Mouse (Mus musculus): Measurements from ENCODE around the gene Zfp507. TPM values are rescaled to one million over a fixed set of nuclear protein-coding genes. Genes with fewer than 3 reads are reported as not detected.

Gene Zfp507
- polyA plus RNA-seq (2015; fragmentation: Nextera tagmentation; extraction: Ambion mirVana): 3.2 and 3.8 TPM in 2 replicates

GRCm38 (mm10) chr7:35802906-35803595 lies at the start of gene Zfp507:
Zfp507 (minus strand) TSS chr7:35803003.
- H3K9me3 ChIP-seq (ENCODE audit: low read length): 0 out of 2 replicates have a peak, but pooled peaks cover 3% of the 10 kb centered on the region
- peak within 1 kb of the TSS; percentile 92 for H3K9ac ChIP-seq (replicated peaks)
- H3K4me1 ChIP-seq (ENCODE audit: insufficient read depth): peaks cover 10% of the 10 kb centered on the region; the same call in 1 of the 2 replicates
- no peaks in the 10 kb centered on the region for H3K27me3 ChIP-seq (ENCODE audit: insufficient read depth, low read length)
- peaks cover 24% of the 10 kb centered on the region for H3K36me3 ChIP-seq (replicated peaks; ENCODE audit: insufficient read depth, low read length)
- H3K4me3 ChIP-seq (ENCODE audit: low read depth, low read length): peak within 1 kb of the TSS; percentile 83
- H3K27ac ChIP-seq (ENCODE audit: low read depth): peak within 1 kb of the TSS; percentile 90
- ATAC-seq (peak; percentile 95), DNase-seq (peak; percentile 92)
- TF ChIP-seq EP300 (IDR thresholded peaks at IDR 0.05; ENCODE audit: low read depth): no peak
- TF ChIP-seq CTCF (IDR thresholded peaks at IDR 0.05; ENCODE audit: low read depth): no peak
- H3K4me2 ChIP-seq (ENCODE audit: low read depth, low read length): peak within 1 kb of the TSS; percentile 98
- WGBS (ENCODE audit: insufficient replicate concordance): 27% methylated on average over 21 of the region's 26 CpGs

DNA sequence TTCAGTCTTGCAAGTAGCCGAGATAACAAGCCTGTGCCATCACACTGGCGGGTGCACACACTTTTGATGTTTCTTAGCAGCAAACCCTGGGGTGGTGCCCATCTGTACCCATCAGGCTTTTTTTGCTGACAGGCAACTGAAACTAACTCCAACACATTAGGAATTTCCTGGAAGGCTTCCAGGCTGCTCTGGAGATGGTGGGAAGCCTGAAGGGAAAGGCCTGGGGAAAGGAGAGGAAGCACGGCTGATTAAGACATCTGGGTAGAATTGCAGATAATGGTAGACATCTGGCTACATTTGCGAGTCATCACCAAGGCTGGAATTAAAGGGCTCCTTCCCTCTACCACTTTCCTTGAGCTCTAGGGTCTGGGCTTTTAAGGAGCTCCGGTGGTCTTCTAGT lies 47.6 kb upstream of the Zfp507 start:
- no peak for DNase-seq
- ATAC-seq: no peak
- Histone ChIP-seq H3K4me3 (ENCODE audit: low read depth, low read length) (no peak overlapping the region), H3K4me1 (ENCODE audit: insufficient read depth) (no peaks in the 10 kb centered on the region), H3K27me3 (ENCODE audit: insufficient read depth, low read length) (no peaks in the 10 kb centered on the region), H3K9ac (replicated peaks) (no peak overlapping the region), H3K36me3 (replicated peaks; ENCODE audit: insufficient read depth, low read length) (no peaks in the 10 kb centered on the region), H3K9me3 (ENCODE audit: low read length) (no peaks in the 10 kb centered on the region), H3K4me2 (ENCODE audit: low read depth, low read length) (no peak overlapping the region), H3K27ac (ENCODE audit: low read depth) (no peak overlapping the region)
- TF ChIP-seq CTCF (IDR thresholded peaks at IDR 0.05; ENCODE audit: low read depth) (no peak), EP300 (IDR thresholded peaks at IDR 0.05; ENCODE audit: low read depth) (no peak)
- WGBS (ENCODE audit: insufficient replicate concordance): 61% methylated on average over 5 of the region's 5 CpGs

DNA sequence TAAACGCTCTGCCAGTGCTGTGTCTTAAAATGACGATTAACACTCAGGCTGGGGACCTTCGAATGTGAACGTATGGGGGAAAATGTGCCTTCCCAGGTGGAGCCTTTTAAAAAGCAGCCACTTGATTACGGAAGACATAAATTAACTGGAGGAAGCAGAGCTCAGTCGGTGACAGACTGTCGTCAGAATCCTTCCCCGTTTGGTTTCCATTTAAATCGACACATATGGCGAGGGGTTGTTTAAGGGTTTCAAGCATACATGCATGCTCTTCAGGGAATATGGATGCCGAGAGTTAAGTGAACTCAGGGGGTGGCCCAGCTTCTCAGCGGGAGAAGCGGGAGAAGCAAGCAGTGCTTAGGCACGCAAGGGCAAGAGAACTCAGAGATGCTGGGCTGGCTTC lies 45.7 kb upstream of the Zfp507 start:
- ATAC-seq: no peak
- Histone ChIP-seq H3K9me3 (ENCODE audit: low read length) (no peaks in the 10 kb centered on the region), H3K36me3 (replicated peaks; ENCODE audit: insufficient read depth, low read length) (no peaks in the 10 kb centered on the region), H3K4me2 (ENCODE audit: low read depth, low read length) (no peak overlapping the region), H3K9ac (replicated peaks) (no peak overlapping the region), H3K4me1 (ENCODE audit: insufficient read depth) (no peaks in the 10 kb centered on the region), H3K27ac (ENCODE audit: low read depth) (no peak overlapping the region), H3K27me3 (ENCODE audit: insufficient read depth, low read length) (no peaks in the 10 kb centered on the region), H3K4me3 (ENCODE audit: low read depth, low read length) (no peak overlapping the region)
- TF ChIP-seq CTCF (IDR thresholded peaks at IDR 0.05; ENCODE audit: low read depth) (no peak), EP300 (IDR thresholded peaks at IDR 0.05; ENCODE audit: low read depth) (no peak)
- WGBS (ENCODE audit: insufficient replicate concordance): 52% methylated on average over 14 of the region's 14 CpGs
- DNase-seq: no peak

GRCm38 (mm10) chr7:35840504-35840903 lies 37.7 kb upstream of the Zfp507 start:
- no peaks in the 10 kb centered on the region for H3K9me3 ChIP-seq (ENCODE audit: low read length)
- H3K4me2 ChIP-seq (ENCODE audit: low read depth, low read length): no peak overlapping the region
- DNase-seq (no peak), ATAC-seq (no peak)
- no peak overlapping the region for H3K9ac ChIP-seq (replicated peaks)
- 0 out of 2 replicates have a peak, but pooled peaks cover 3% of the 10 kb centered on the region for H3K4me1 ChIP-seq (ENCODE audit: insufficient read depth)
- H3K27me3 ChIP-seq (ENCODE audit: insufficient read depth, low read length): no peaks in the 10 kb centered on the region
- TF ChIP-seq EP300 (IDR thresholded peaks at IDR 0.05; ENCODE audit: low read depth) (no peak), CTCF (IDR thresholded peaks at IDR 0.05; ENCODE audit: low read depth) (no peak)
- no peak overlapping the region for H3K27ac ChIP-seq (ENCODE audit: low read depth)
- H3K4me3 ChIP-seq (ENCODE audit: low read depth, low read length): no peak overlapping the region
- no peaks in the 10 kb centered on the region for H3K36me3 ChIP-seq (replicated peaks; ENCODE audit: insufficient read depth, low read length)
- WGBS (ENCODE audit: insufficient replicate concordance): 31% methylated on average over 4 of the region's 4 CpGs

GRCm38 (mm10) chr7:35836851-35837250 lies 34.0 kb upstream of the Zfp507 start:
- Histone ChIP-seq H3K36me3 (replicated peaks; ENCODE audit: insufficient read depth, low read length) (no peaks in the 10 kb centered on the region), H3K4me2 (ENCODE audit: low read depth, low read length) (peak overlapping the region; percentile 53; the same call in 1 of the 2 replicates), H3K9me3 (ENCODE audit: low read length) (no peaks in the 10 kb centered on the region), H3K27me3 (ENCODE audit: insufficient read depth, low read length) (no peaks in the 10 kb centered on the region), H3K27ac (ENCODE audit: low read depth) (peak overlapping the region; percentile 93), H3K9ac (replicated peaks) (0 out of 2 replicates have a peak overlapping the region, but pooled peaks have one; percentile 38), H3K4me3 (ENCODE audit: low read depth, low read length) (no peak overlapping the region), H3K4me1 (ENCODE audit: insufficient read depth) (0 out of 2 replicates have a peak, but pooled peaks cover 3% of the 10 kb centered on the region)
- ATAC-seq: peak; percentile 96
- DNase-seq: peak; percentile 76
- TF ChIP-seq EP300 (IDR thresholded peaks at IDR 0.05; ENCODE audit: low read depth) (peak; percentile 57; the same call in 1 of the 2 replicates), CTCF (IDR thresholded peaks at IDR 0.05; ENCODE audit: low read depth) (no peak)
- 35% methylated on average over 19 of the region's 19 CpGs for WGBS (ENCODE audit: insufficient replicate concordance)

DNA sequence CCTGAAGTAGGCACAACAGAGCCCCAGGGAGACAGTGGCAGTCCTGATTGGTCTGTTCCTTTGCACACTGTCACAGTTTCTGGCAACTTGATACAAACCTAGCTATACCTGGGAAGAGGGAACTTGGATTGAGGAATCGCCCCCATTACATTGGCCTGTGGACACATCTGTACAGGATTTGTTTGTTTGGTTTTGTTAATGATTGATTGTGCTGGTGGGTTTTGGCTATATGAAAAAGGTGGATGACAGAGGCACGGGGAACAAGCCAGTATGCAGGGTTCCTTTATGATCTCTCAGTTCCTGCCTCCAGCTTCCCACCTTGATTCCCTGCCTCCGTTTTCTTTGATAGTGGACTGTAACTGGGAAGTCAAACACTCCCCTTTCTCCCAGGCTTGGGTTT lies 33.6 kb upstream of the Zfp507 start:
- 47% methylated on average over 3 of the region's 3 CpGs for WGBS (ENCODE audit: insufficient replicate concordance)
- no peaks in the 10 kb centered on the region for H3K27me3 ChIP-seq (ENCODE audit: insufficient read depth, low read length)
- TF ChIP-seq CTCF (IDR thresholded peaks at IDR 0.05; ENCODE audit: low read depth) (no peak), EP300 (IDR thresholded peaks at IDR 0.05; ENCODE audit: low read depth) (no peak)
- H3K9me3 ChIP-seq (ENCODE audit: low read length): no peaks in the 10 kb centered on the region
- H3K27ac ChIP-seq (ENCODE audit: low read depth): peak overlapping the region; percentile 93
- no peak overlapping the region for H3K4me3 ChIP-seq (ENCODE audit: low read depth, low read length)
- DNase-seq (no peak), ATAC-seq (peak; percentile 84)
- no peak overlapping the region for H3K9ac ChIP-seq (replicated peaks)
- H3K4me1 ChIP-seq (ENCODE audit: insufficient read depth): 0 out of 2 replicates have a peak, but pooled peaks cover 3% of the 10 kb centered on the region
- peak overlapping the region; percentile 34; the same call in 1 of the 2 replicates for H3K4me2 ChIP-seq (ENCODE audit: low read depth, low read length)
- H3K36me3 ChIP-seq (replicated peaks; ENCODE audit: insufficient read depth, low read length): no peaks in the 10 kb centered on the region

Data from liver, postnatal 0 days (tissue).